Mouse (Mus musculus) liver, embryonic 12.5 days (tissue): ENCODE results near the gene Cwf19l1. TPM values are rescaled to one million over a fixed set of nuclear protein-coding genes. Genes with fewer than 3 reads are reported as not detected.
A peak's percentile ranks its signal among the peaks of the same experiment; 100 is the strongest.

Experiments
- ATAC-seq: fragments of 200-750 bp; cut with Nextera tagmentation; 2 replicates; pipeline ENCODE4 v1.8.0; 2017; ENCODE audit warnings: moderate number of reproducible peaks, mild to moderate bottlenecking, moderate library complexity
- H3K27ac ChIP-seq: fragments of 300-500 bp; sonication (generic); 2 replicates; pipeline ENCODE4 v1.5.1; 2016; ENCODE audit warnings: mild to moderate bottlenecking
- H3K27me3 ChIP-seq: fragments of 300-500 bp; sonication (generic); replicated peaks from 2 replicates; pipeline ENCODE4 v1.6.1; 2016; ENCODE audit warnings: mild to moderate bottlenecking, moderate library complexity
- H3K36me3 ChIP-seq: fragments of 300-500 bp; sonication (generic); 2 replicates; pipeline ENCODE4 v1.6.1; 2016; ENCODE audit warnings: mild to moderate bottlenecking, moderate library complexity
- H3K4me1 ChIP-seq: fragments of 300-500 bp; sonication (generic); 2 replicates; pipeline ENCODE4 v1.6.1; 2016
- H3K4me2 ChIP-seq: fragments of 300-500 bp; sonication (generic); 2 replicates; pipeline ENCODE4 v1.6.1; 2016; ENCODE audit warnings: mild to moderate bottlenecking, moderate library complexity
- H3K4me3 ChIP-seq: fragments of 300-500 bp; sonication (generic); 2 replicates; pipeline ENCODE4 v1.5.1; 2016; ENCODE audit warnings: mild to moderate bottlenecking, moderate library complexity
- H3K9ac ChIP-seq: fragments of 300-500 bp; sonication (generic); 2 replicates; pipeline ENCODE4 v1.6.1; 2016; ENCODE audit warnings: mild to moderate bottlenecking, moderate library complexity
- H3K9me3 ChIP-seq: fragments of 300-500 bp; sonication (generic); replicated peaks from 2 replicates; pipeline ENCODE4 v1.6.1; 2016; ENCODE audit warnings: mild to moderate bottlenecking, moderate library complexity
- WGBS: fragments of 180-500 bp; shearing (Covaris S2); methylation state at CpG from one replicate; pipeline ENCODE4 v1.1.7; 2016; ENCODE audit not compliant: insufficient replicate concordance; 5-methylcytosine and 5-hydroxymethylcytosine counted together
- polyA plus RNA-seq: library from polyadenylated mRNA; unstranded; fragments of >200 nt; fragmentation: Nextera tagmentation; extraction: Ambion mirVana; gene quantifications from 2 replicates; pipeline ENCODE4 v1.2.1, GENCODE M21; 2016

Cwf19l1 gene
- polyA plus RNA-seq, 1 experiment from 2014 or later: 26.3 TPM

GRCm38 (mm10) chr19:44071166-44071565 lies 64.5 kb downstream of the Cwf19l1 start:
- 76% methylated on average over 5 of the region's 5 CpGs for WGBS
- Histone ChIP-seq H3K4me2 (no peak overlapping the region), H3K4me3 (no peak overlapping the region), H3K9me3 (no peaks in the 10 kb centered on the region), H3K4me1 (peaks cover 35% of the 10 kb centered on the region), H3K36me3 (peaks cover 33% of the 10 kb centered on the region), H3K9ac (no peak overlapping the region), H3K27ac (no peak overlapping the region), H3K27me3 (no peaks in the 10 kb centered on the region)
- no peak for ATAC-seq

DNA sequence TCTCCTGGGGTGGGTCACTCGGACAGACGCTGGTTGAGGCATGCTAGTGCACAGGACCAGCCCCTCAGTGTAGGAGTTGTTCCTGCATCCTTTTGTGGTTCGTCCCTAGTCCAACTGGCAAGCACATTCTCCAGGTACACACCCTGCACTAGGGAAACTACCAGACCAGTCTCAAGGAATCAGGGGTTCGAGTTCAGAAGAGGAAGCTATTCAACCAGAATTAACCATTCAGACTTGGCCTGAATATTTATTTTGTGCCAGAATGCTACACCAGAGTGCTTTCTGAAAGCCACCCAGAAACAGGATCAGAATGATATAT lies 65.8 kb downstream of the Cwf19l1 start:
- Histone ChIP-seq H3K36me3 (peaks cover 25% of the 10 kb centered on the region), H3K4me3 (peak overlapping the region; percentile 73), H3K4me2 (peak overlapping the region; percentile 99), H3K27ac (peak overlapping the region; percentile 68; the same call in 1 of the 2 replicates), H3K4me1 (peaks cover 35% of the 10 kb centered on the region), H3K27me3 (no peaks in the 10 kb centered on the region), H3K9me3 (no peaks in the 10 kb centered on the region), H3K9ac (peak overlapping the region; percentile 78)
- 6% methylated on average over 4 of the region's 4 CpGs for WGBS
- no peak for ATAC-seq

DNA sequence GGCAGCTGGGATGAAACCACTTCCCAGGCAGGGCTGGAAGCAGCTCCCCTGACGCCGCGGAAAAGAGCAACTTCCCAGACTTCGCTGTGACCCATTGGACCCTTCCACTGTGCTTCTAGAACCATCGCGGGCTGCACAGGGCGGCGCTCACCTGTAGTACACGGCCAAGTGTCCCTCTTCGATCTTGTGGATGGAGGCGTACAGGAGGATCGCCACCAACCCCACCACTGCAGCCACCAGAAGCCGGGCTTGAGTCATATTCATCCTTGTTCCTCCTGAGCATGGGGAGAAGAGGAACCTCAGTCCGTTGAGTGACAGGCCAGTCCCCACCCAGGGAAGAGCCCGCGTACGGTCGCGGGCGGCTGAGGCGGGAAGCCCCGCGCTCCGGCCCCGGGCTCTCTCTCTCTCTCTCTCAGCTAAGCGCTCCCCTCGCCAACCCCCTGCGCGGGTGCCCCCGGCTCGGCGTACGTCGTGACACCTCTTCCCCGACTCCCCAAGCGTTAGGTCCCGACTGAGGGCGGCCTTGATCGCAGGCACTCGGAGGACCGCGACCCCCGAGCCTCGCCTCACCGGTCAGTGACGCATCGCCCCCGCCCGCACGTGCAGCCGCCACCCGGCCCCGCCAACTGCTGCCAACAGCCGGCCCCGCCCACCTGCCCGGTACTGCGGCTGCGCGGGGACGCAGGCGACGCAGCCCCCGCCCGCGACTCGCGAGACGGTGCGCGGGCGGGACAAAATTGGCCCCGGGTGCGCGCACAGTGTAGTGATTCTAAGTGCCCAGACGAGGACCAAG lies 66.4 kb downstream of the Cwf19l1 start, which contains the start of gene Erlin1:
TSS of gene Erlin1 (minus strand) at position 665 of the 793 bp plus-strand sequence.
- Histone ChIP-seq H3K27ac (peak within 1 kb of the TSS; percentile 68), H3K4me2 (peak within 1 kb of the TSS; percentile 99), H3K9me3 (no peaks in the 10 kb centered on the region), H3K9ac (peak within 1 kb of the TSS; percentile 78), H3K36me3 (peaks cover 28% of the 10 kb centered on the region), H3K4me1 (peaks cover 35% of the 10 kb centered on the region), H3K27me3 (no peaks in the 10 kb centered on the region), H3K4me3 (peak within 1 kb of the TSS; percentile 73)
- peak; percentile 89 for ATAC-seq
- 1% methylated on average over 75 of the region's 75 CpGs for WGBS

GRCm38 (mm10) chr19:44068232-44068631 lies 67.4 kb downstream of the Cwf19l1 start:
- H3K4me3 ChIP-seq: peak overlapping the region; percentile 73

DNA sequence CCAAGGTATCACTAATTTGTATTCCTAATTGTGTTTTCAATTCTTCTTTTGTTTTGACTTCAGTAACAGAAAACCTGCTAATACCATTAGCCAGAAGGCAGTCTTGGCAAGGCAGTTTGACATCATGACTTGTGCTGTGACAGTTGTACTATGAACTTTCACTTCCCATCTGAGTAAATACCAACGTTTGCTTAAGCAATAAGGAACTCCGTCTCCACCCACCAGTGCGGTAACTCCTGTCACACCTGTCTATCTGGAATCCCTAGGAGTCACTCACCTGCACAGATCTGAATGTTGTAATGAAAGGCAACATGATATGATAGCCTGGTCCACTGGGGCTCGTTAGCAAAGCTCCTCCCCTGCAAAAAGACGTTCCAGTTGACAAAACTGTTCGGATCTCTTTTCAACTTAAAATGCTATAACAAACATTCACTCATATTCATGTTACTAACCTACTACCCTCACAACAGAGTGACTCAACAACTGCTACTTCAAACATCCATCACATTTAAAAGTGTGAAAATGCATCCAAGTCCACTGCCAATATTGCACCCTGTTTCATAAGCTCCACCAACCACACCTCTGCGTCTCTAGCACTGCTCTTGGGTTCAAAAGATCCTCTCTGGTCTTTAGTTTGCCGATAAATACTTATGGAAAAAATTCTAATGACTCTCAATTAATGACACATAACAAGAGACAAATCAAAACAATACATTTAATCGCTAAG lies 68.2 kb downstream of the Cwf19l1 start:
- peak overlapping the region; percentile 25; the same call in 1 of the 2 replicates for H3K4me2 ChIP-seq
- H3K9ac ChIP-seq: no peak overlapping the region
- H3K27ac ChIP-seq: no peak overlapping the region
- H3K4me3 ChIP-seq: no peak overlapping the region
- H3K36me3 ChIP-seq: peaks cover 34% of the 10 kb centered on the region
- H3K4me1 ChIP-seq: peaks cover 35% of the 10 kb centered on the region
- no peak for ATAC-seq
- 66% methylated on average over 9 of the region's 9 CpGs for WGBS
- no peaks in the 10 kb centered on the region for H3K27me3 ChIP-seq
- no peaks in the 10 kb centered on the region for H3K9me3 ChIP-seq

More at GRCm38 (mm10) chr19:44068232-44068631, 67.4 kb downstream of the Cwf19l1 start:
- Histone ChIP-seq H3K4me1 (peaks cover 35% of the 10 kb centered on the region), H3K27me3 (no peaks in the 10 kb centered on the region), H3K9ac (peak overlapping the region; percentile 78; the same call in 1 of the 2 replicates), H3K27ac (no peak overlapping the region), H3K9me3 (no peaks in the 10 kb centered on the region), H3K36me3 (peaks cover 36% of the 10 kb centered on the region), H3K4me2 (peak overlapping the region; percentile 99)
- 29% methylated on average over 4 of the region's 4 CpGs for WGBS
- no peak for ATAC-seq

GRCm38 (mm10) chr19:44064734-44065133 lies 70.9 kb downstream of the Cwf19l1 start:
- Histone ChIP-seq H3K9me3 (no peaks in the 10 kb centered on the region), H3K27ac (no peak overlapping the region), H3K4me1 (peaks cover 26% of the 10 kb centered on the region), H3K4me2 (no peak overlapping the region), H3K36me3 (peaks cover 50% of the 10 kb centered on the region), H3K9ac (no peak overlapping the region), H3K4me3 (no peak overlapping the region), H3K27me3 (no peaks in the 10 kb centered on the region)
- WGBS: 84% methylated on average over 2 of the region's 2 CpGs
- no peak for ATAC-seq

DNA sequence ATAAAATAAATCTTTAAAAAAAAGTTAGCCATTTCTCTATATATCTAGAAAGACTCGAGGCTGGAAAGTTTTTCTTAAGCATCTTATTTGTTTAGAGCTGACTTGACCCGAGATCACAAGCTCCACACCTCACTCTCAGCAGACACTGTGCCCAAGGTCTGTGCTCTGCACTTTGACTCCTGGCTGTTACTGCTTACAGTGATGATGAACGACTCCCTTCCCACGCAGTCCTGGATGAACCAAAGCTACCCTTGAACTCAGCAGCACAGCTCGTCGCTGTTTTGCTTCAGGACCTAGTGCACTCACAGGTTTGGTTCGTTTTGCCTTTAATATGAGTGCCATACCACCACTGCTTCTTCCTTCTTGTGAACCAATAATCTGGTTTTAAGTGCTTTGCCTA lies 71.9 kb downstream of the Cwf19l1 start:
- ATAC-seq: no peak
- 79% methylated on average over 7 of the region's 7 CpGs for WGBS
- Histone ChIP-seq H3K4me1 (peaks cover 20% of the 10 kb centered on the region), H3K27me3 (no peaks in the 10 kb centered on the region), H3K36me3 (peaks cover 59% of the 10 kb centered on the region), H3K4me3 (no peak overlapping the region), H3K9me3 (no peaks in the 10 kb centered on the region), H3K9ac (no peak overlapping the region), H3K4me2 (no peak overlapping the region), H3K27ac (no peak overlapping the region)

GRCm38 (mm10) chr19:44060226-44060625 lies 75.5 kb downstream of the Cwf19l1 start:
- Histone ChIP-seq H3K4me2 (no peak overlapping the region), H3K27me3 (no peaks in the 10 kb centered on the region), H3K4me1 (no peaks in the 10 kb centered on the region), H3K9me3 (no peaks in the 10 kb centered on the region), H3K36me3 (peaks cover 82% of the 10 kb centered on the region), H3K9ac (no peak overlapping the region), H3K4me3 (no peak overlapping the region), H3K27ac (no peak overlapping the region)
- ATAC-seq: no peak
- WGBS: 69% methylated on average over 3 of the region's 3 CpGs

Other genes with a start within 250 kb of the Cwf19l1 start
- 3.9 and 4.2 TPM in 2 replicates for gene Dnmbp, start 195.7 kb downstream of the Cwf19l1 start, polyA plus RNA-seq
- 42.8 and 45.8 TPM in 2 replicates for gene Cpn1, start 149.3 kb downstream of the Cwf19l1 start, polyA plus RNA-seq
- gene Cyp2c23, start 106.7 kb downstream of the Cwf19l1 start, polyA plus RNA-seq: 5.4 and 6.2 TPM in 2 replicates
- 17.9 and 19.0 TPM in 2 replicates for gene Erlin1, start 66.1 kb downstream of the Cwf19l1 start, polyA plus RNA-seq
- gene Chuk, start 28.4 kb downstream of the Cwf19l1 start, polyA plus RNA-seq: 30.5 and 30.8 TPM in 2 replicates
- 54.7 and 61.6 TPM in 2 replicates for gene Bloc1s2, start 10.6 kb upstream of the Cwf19l1 start, polyA plus RNA-seq
- gene Pkd2l1, start 56.6 kb upstream of the Cwf19l1 start, polyA plus RNA-seq: not detected in 2 replicates
- 0.29 TPM in 1 of 2 replicates, not detected in the other for gene Scd3, start 67.4 kb upstream of the Cwf19l1 start, polyA plus RNA-seq
- gene Scd2, start 157.8 kb upstream of the Cwf19l1 start, polyA plus RNA-seq: 136 and 148 TPM in 2 replicates
- gene Scd4, start 197.2 kb upstream of the Cwf19l1 start, polyA plus RNA-seq: 0.04 TPM in 1 of 2 replicates, not detected in the other